Mouse (Mus musculus): ENCODE results near the gene Map6.

- TF ChIP-seq CTCF (IDR thresholded peaks at IDR 0.05): no peak
- TF ChIP-seq EP300 (IDR thresholded peaks at IDR 0.05; ENCODE audit: insufficient read depth, low read depth, low read length): peak; percentile 95
- TF ChIP-seq POLR2A (IDR thresholded peaks at IDR 0.05; ENCODE audit: insufficient read depth, low read depth, low read length): no peak
These were observed 65.7 kb downstream of the Map6 start for GRCm38 (mm10) chr7:99332774-99333480.
